Mouse (Mus musculus) MEL (cell line): ENCODE measurements around the gene Dnase1l3. TPM values are rescaled to one million over a fixed set of nuclear protein-coding genes. Genes with fewer than 3 reads are reported as not detected.

ENCODE experiments used
- DNase-seq: peaks from one replicate; pipeline ENCODE4 v3.0.0; 2011; ENCODE audit warnings: low read depth, low spot score
- H3K27ac ChIP-seq: 2 replicates; pipeline ENCODE4 v1.5.1; 2012; ENCODE audit warnings: low read depth, mild to moderate bottlenecking, control low read depth, low read length, moderate library complexity; ENCODE audit not compliant: control insufficient read depth
- H3K27me3 ChIP-seq, 2 experiments: fragments of 150-350 bp in 1 of 2; sonication (generic) in 1 of 2; 2 replicates each; pipeline ENCODE4 v1.6.1; 2012; ENCODE audit warnings: low read length in 2 of 2, mild to moderate bottlenecking in 2 of 2, improper control_type of control experiment in 1 of 2, moderate library complexity in 1 of 2; ENCODE audit not compliant: insufficient read depth in 2 of 2, control insufficient read depth in 1 of 2
- H3K36me3 ChIP-seq, 2 experiments: 2 replicates each; pipeline ENCODE4 v1.6.1; 2012 to 2014; ENCODE audit warnings: low read length in 2 of 2, improper control_type of control experiment in 1 of 2, inconsistent platforms in 1 of 2, mild to moderate bottlenecking in 1 of 2; ENCODE audit not compliant: insufficient read depth in 2 of 2, control insufficient read depth in 1 of 2
- H3K4me1 ChIP-seq, 2 experiments: fragments of 150-350 bp in 1 of 2; sonication (generic) in 1 of 2; 2 replicates each; pipeline ENCODE4 v1.6.1; 2012; ENCODE audit warnings: low read length in 2 of 2, improper control_type of control experiment in 1 of 2, mild to moderate bottlenecking in 1 of 2; ENCODE audit not compliant: insufficient read depth in 2 of 2, control insufficient read depth in 1 of 2
- H3K4me3 ChIP-seq, 2 experiments: fragments of 150-350 bp in 1 of 2; sonication (generic) in 1 of 2; 2 replicates each; pipeline ENCODE4 v1.5.1; 2012; ENCODE audit warnings: low read depth in 2 of 2, low read length in 2 of 2, mild to moderate bottlenecking in 2 of 2, moderate library complexity in 2 of 2, control low read depth in 1 of 2, improper control_type of control experiment in 1 of 2; ENCODE audit not compliant: control insufficient read depth in 1 of 2, insufficient read depth in 1 of 2
- H3K79me2 ChIP-seq: 2 replicates; pipeline ENCODE4 v1.6.1; 2012; ENCODE audit warnings: mild to moderate bottlenecking, low read length, moderate library complexity; ENCODE audit not compliant: control insufficient read depth, poor library complexity, insufficient read depth
- H3K9ac ChIP-seq: 2 replicates; pipeline ENCODE4 v1.6.1; 2012; ENCODE audit warnings: low read depth, mild to moderate bottlenecking, control low read depth, low read length, moderate library complexity; ENCODE audit not compliant: control insufficient read depth, poor library complexity, severe bottlenecking
- H3K9me3 ChIP-seq: fragments of 150-350 bp; sonication (generic); replicated peaks from 2 replicates; pipeline ENCODE4 v1.6.1; 2012; ENCODE audit warnings: mild to moderate bottlenecking, low read length, improper control_type of control experiment, moderate library complexity; ENCODE audit not compliant: insufficient read depth
- BHLHE40 ChIP-seq: IDR thresholded peaks from 2 replicates; pipeline ENCODE4 v1.6.1; 2012; ENCODE audit warnings: low read depth, mild to moderate bottlenecking, inconsistent platforms, low read length, improper control_type of control experiment, borderline replicate concordance
- CHD2 ChIP-seq: IDR thresholded peaks from 2 replicates; pipeline ENCODE4 v1.6.1; 2011; ENCODE audit warnings: low read length, improper control_type of control experiment
- CTCF ChIP-seq, 3 experiments: IDR thresholded peaks in 2 of 3; conservative IDR thresholded peaks in 1 of 3; 2 replicates each; pipeline ENCODE4 v1.5.1; 2011 to 2012; ENCODE audit warnings: low read length in 3 of 3, low read depth in 2 of 3, mild to moderate bottlenecking in 2 of 3, improper control_type of control experiment in 1 of 3, inconsistent platforms in 1 of 3, mixed read lengths in 1 of 3, moderate library complexity in 1 of 3; ENCODE audit not compliant: control insufficient read depth in 1 of 3, insufficient read depth in 1 of 3, poor library complexity in 1 of 3, severe bottlenecking in 1 of 3
- E2F4 ChIP-seq: IDR thresholded peaks from 2 replicates; pipeline ENCODE4 v1.6.1; 2011; ENCODE audit warnings: low read depth, low read length, improper control_type of control experiment, borderline replicate concordance
- EP300 ChIP-seq, 2 experiments: IDR thresholded peaks; 2 replicates each; pipeline ENCODE4 v1.6.1; 2011; ENCODE audit warnings: improper control_type of control experiment in 2 of 2, low read length in 2 of 2, low read depth in 1 of 2, mild to moderate bottlenecking in 1 of 2
- ETS1 ChIP-seq: IDR thresholded peaks from 2 replicates; pipeline ENCODE4 v1.6.1; 2012; ENCODE audit warnings: low read depth, mild to moderate bottlenecking, inconsistent platforms, low read length, improper control_type of control experiment, moderate library complexity
- GABPA ChIP-seq: IDR thresholded peaks from 2 replicates; pipeline ENCODE4 v1.6.1; 2012; ENCODE audit warnings: low read depth, mild to moderate bottlenecking, inconsistent platforms, low read length, improper control_type of control experiment, moderate library complexity
- JUND ChIP-seq: IDR thresholded peaks from 2 replicates; pipeline ENCODE4 v1.6.1; 2011; ENCODE audit warnings: low read depth, mild to moderate bottlenecking, improper control_type of control experiment, low read length
- KAT2A ChIP-seq: conservative IDR thresholded peaks from 2 replicates; pipeline ENCODE4 v1.6.1; 2012; ENCODE audit warnings: low read depth, low read length, improper control_type of control experiment, inconsistent platforms
- MAFK ChIP-seq: IDR thresholded peaks from 2 replicates; pipeline ENCODE4 v1.6.1; 2011; ENCODE audit warnings: low read depth, mild to moderate bottlenecking, low read length, improper control_type of control experiment, borderline replicate concordance
- MAX ChIP-seq: IDR thresholded peaks from 2 replicates; pipeline ENCODE4 v1.6.1; 2011; ENCODE audit warnings: low read length, improper control_type of control experiment
- MEF2A ChIP-seq: IDR thresholded peaks from 2 replicates; pipeline ENCODE4 v1.6.1; 2014; ENCODE audit warnings: low read depth, mild to moderate bottlenecking, inconsistent platforms, low read length, improper control_type of control experiment; ENCODE audit not compliant: poor library complexity, insufficient replicate concordance, severe bottlenecking; ENCODE audit errors: extremely low read depth
- MXI1 ChIP-seq: IDR thresholded peaks from 2 replicates; pipeline ENCODE4 v1.6.1; 2011; ENCODE audit warnings: mild to moderate bottlenecking, low read depth, low read length, improper control_type of control experiment
- MYB ChIP-seq: IDR thresholded peaks from 2 replicates; pipeline ENCODE4 v1.6.1; 2011; ENCODE audit warnings: mild to moderate bottlenecking, low read depth, low read length, improper control_type of control experiment
- MYC ChIP-seq: IDR thresholded peaks from 2 replicates; pipeline ENCODE4 v1.6.1; 2011; ENCODE audit warnings: low read depth, mild to moderate bottlenecking, low read length, improper control_type of control experiment, moderate library complexity
- NELFE ChIP-seq: IDR thresholded peaks from 2 replicates; pipeline ENCODE4 v1.6.1; 2011; ENCODE audit warnings: low read depth, low read length, improper control_type of control experiment
- NRF1 ChIP-seq: IDR thresholded peaks from 2 replicates; pipeline ENCODE4 v1.6.1; 2014; ENCODE audit warnings: low read depth, mild to moderate bottlenecking, inconsistent platforms, low read length, improper control_type of control experiment, moderate library complexity; ENCODE audit not compliant: poor library complexity, insufficient read depth, severe bottlenecking
- POLR2AphosphoS2 ChIP-seq: IDR thresholded peaks from 2 replicates; pipeline ENCODE4 v1.6.1; 2011; ENCODE audit warnings: low read length, improper control_type of control experiment
- POLR2AphosphoS5 ChIP-seq: IDR thresholded peaks from 2 replicates; pipeline ENCODE4 v1.6.1; 2012; ENCODE audit warnings: low read depth, borderline replicate concordance, mild to moderate bottlenecking, inconsistent platforms, low read length, moderate library complexity, mixed read lengths
- RAD21 ChIP-seq: IDR thresholded peaks from 2 replicates; pipeline ENCODE4 v1.6.1; 2011; ENCODE audit warnings: mild to moderate bottlenecking, low read depth, low read length, improper control_type of control experiment
- RCOR1 ChIP-seq: IDR thresholded peaks from 2 replicates; pipeline ENCODE4 v1.6.1; 2012; ENCODE audit warnings: low read depth, mild to moderate bottlenecking, inconsistent platforms, low read length, improper control_type of control experiment
- SIN3A ChIP-seq: IDR thresholded peaks from 2 replicates; pipeline ENCODE4 v1.6.1; 2012; ENCODE audit warnings: low read length, improper control_type of control experiment, inconsistent platforms
- SMC3 ChIP-seq: IDR thresholded peaks from 2 replicates; pipeline ENCODE4 v1.6.1; 2011; ENCODE audit warnings: low read depth, low read length, improper control_type of control experiment
- TAL1 ChIP-seq: IDR thresholded peaks from 2 replicates; pipeline ENCODE4 v1.6.1; 2012; ENCODE audit warnings: mild to moderate bottlenecking, inconsistent platforms, low read length, moderate library complexity, mixed read lengths
- TBP ChIP-seq: IDR thresholded peaks from 2 replicates; pipeline ENCODE4 v1.8.0; 2011; ENCODE audit warnings: low read depth, low read length, improper control_type of control experiment
- TCF12 ChIP-seq: IDR thresholded peaks from 2 replicates; pipeline ENCODE4 v1.6.1; 2014; ENCODE audit warnings: low read depth, mild to moderate bottlenecking, inconsistent platforms, low read length, improper control_type of control experiment, moderate library complexity
- USF1 ChIP-seq: IDR thresholded peaks from 2 replicates; pipeline ENCODE4 v1.6.1; 2014; ENCODE audit warnings: low read depth, mild to moderate bottlenecking, inconsistent platforms, low read length, improper control_type of control experiment, moderate library complexity
- USF2 ChIP-seq, 2 experiments: IDR thresholded peaks; 2 replicates each; pipeline ENCODE4 v1.6.1; 2011 to 2012; ENCODE audit warnings: improper control_type of control experiment in 2 of 2, low read length in 2 of 2, borderline replicate concordance in 1 of 2, inconsistent platforms in 1 of 2, low read depth in 1 of 2, mild to moderate bottlenecking in 1 of 2; ENCODE audit not compliant: insufficient read depth in 1 of 2
- ZC3H11A ChIP-seq: IDR thresholded peaks from 2 replicates; pipeline ENCODE4 v1.6.1; 2012; ENCODE audit warnings: low read depth, mild to moderate bottlenecking, inconsistent platforms, low read length, improper control_type of control experiment
- ZNF384 ChIP-seq: IDR thresholded peaks from 2 replicates; pipeline ENCODE4 v1.6.1; 2012; ENCODE audit warnings: low read depth, mild to moderate bottlenecking, inconsistent platforms, low read length, improper control_type of control experiment
- polyA plus RNA-seq, 2 experiments: library from polyadenylated mRNA; stranded (reverse) in 1 of 2; unstranded in 1 of 2; fragments of >175 nt in 1 of 2; fragments of >200 nt in 1 of 2; gene quantifications; 2 replicates each; pipeline versions ENCODE4 v1.2.1 to v1.2.4; 2012; ENCODE audit warnings: low replicate concordance in 2 of 2, low read depth in 1 of 2; ENCODE audit not compliant: insufficient read length in 2 of 2, insufficient read depth in 1 of 2, missing spikeins in 1 of 2
- total RNA-seq: library from RNA; depleted of rRNA; stranded (reverse); fragments of 300-350 nt; gene quantifications from 2 replicates; pipeline ENCODE4 v1.2.3, GENCODE M21; 2012

Gene Dnase1l3
- total and polyA plus RNA-seq, 3 experiments = not detected

DNA sequence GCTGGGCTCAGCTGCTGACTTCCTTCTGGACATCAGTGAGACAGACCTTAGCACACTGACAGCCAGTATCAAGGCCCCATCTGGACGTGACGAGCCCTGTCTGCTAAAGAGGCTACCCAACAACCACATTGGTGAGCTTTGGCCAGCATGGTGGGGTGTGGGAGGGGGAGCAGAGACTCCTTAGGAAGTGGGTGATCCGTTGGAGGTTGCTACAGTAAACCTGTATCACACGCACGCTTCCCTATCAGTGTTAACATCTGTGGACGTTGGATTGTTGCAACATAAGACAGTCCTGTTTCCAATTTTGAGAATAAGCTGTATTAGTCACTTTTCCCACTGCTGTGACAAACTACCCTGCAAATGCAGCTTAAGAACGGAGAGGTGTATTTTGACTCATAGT lies 65.3 kb downstream of the Dnase1l3 start:
- H3K4me1 ChIP-seq = peaks cover 7 to 13% of the 10 kb centered on the region in 2 experiments; a peak in 3 of 4 replicates
- peak; percentile 36 for DNase-seq
- peak overlapping the region in 1 of 2 experiments; percentile 12; a peak in 1 of 4 replicates for H3K4me3 ChIP-seq
- peaks cover 0 to 2% of the 10 kb centered on the region in 2 experiments; a peak in 1 of 4 replicates for H3K36me3 ChIP-seq
- H3K27me3 ChIP-seq = no peaks in the 10 kb centered on the region
- no peaks in the 10 kb centered on the region for H3K9me3 ChIP-seq
- no peak overlapping the region for H3K9ac ChIP-seq
- H3K79me2 ChIP-seq = no peaks in the 10 kb centered on the region
- no peak for TF ChIP-seq MAFK
- no peak for TF ChIP-seq CTCF (IDR thresholded peaks at IDR 0.05 in 2 of 3, conservative IDR thresholded peaks at IDR 0.05 in 1 of 3; ENCODE audit: control insufficient read depth in 1 of 3, insufficient read depth in 1 of 3, low read depth in 2 of 3, low read length in 3 of 3, poor library complexity in 1 of 3, severe bottlenecking in 1 of 3)
- TF ChIP-seq GABPA = no peak
- 0 out of 2 replicates have a peak, but pooled peaks have one; percentile 30 for TF ChIP-seq ETS1
- TF ChIP-seq MEF2A = no peak
- TF ChIP-seq BHLHE40 = 0 out of 2 replicates have a peak, but pooled peaks have one; percentile 11
- no peak for TF ChIP-seq USF2 (IDR thresholded peaks at IDR 0.05; ENCODE audit: borderline replicate concordance in 1 of 2, insufficient read depth in 1 of 2, low read depth in 1 of 2, low read length in 2 of 2)
- no peak for TF ChIP-seq RCOR1
- no peak for TF ChIP-seq NELFE
- TF ChIP-seq ZC3H11A = no peak
- TF ChIP-seq SMC3 = no peak
- no peak for TF ChIP-seq E2F4
- TF ChIP-seq NRF1 = no peak
- peak; percentile 66; the same call in 1 of the 2 replicates for TF ChIP-seq MYB
- TF ChIP-seq USF1 = no peak
- peak in 1 of 2 experiments; percentile 74; a peak in 2 of 4 replicates for TF ChIP-seq EP300 (IDR thresholded peaks at IDR 0.05; ENCODE audit: low read depth in 1 of 2, low read length in 2 of 2)
- TF ChIP-seq TBP = no peak
- peak overlapping the region; percentile 15; the same call in 1 of the 2 replicates for H3K27ac ChIP-seq

DNA sequence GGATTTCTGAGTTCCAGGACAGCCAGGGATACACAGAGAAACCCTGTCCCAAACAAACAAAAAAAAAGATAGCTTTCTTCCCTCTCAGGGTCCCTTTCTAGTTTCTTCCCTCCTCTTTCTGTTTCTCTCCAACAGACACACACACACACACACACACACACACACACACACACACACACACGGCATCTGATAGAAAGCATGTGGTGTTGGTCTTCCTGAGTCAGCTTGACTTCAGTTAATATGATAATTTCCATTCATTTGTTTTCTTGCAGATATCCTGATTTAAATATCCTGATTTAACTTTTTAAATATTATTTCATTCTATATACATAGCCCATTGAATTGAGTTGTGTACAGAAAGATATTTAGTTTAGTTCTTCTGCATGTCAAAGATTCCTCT lies 66.0 kb downstream of the Dnase1l3 start:
- no peaks in the 10 kb centered on the region for H3K79me2 ChIP-seq
- H3K36me3 ChIP-seq = peaks cover 0 to 2% of the 10 kb centered on the region in 2 experiments; a peak in 1 of 4 replicates
- H3K4me1 ChIP-seq = peaks cover 7 to 13% of the 10 kb centered on the region in 2 experiments; a peak in 3 of 4 replicates
- no peak overlapping the region for H3K4me3 ChIP-seq
- H3K27ac ChIP-seq = no peak overlapping the region
- no peak overlapping the region for H3K9ac ChIP-seq
- no peaks in the 10 kb centered on the region for H3K9me3 ChIP-seq
- peak; percentile 14 for DNase-seq
- H3K27me3 ChIP-seq = no peaks in the 10 kb centered on the region
- TF ChIP-seq MYB (no peak), JUND (no peak), POLR2AphosphoS2 (no peak), POLR2AphosphoS5 (no peak), ETS1 (peak; percentile 52; the same call in 1 of the 2 replicates), MXI1 (peak; percentile 21; the same call in 1 of the 2 replicates), MYC (no peak), USF2 (IDR thresholded peaks at IDR 0.05; ENCODE audit: borderline replicate concordance in 1 of 2, insufficient read depth in 1 of 2, low read depth in 1 of 2, low read length in 2 of 2) (no peak), KAT2A (no peak), CHD2 (no peak), MAX (no peak), RCOR1 (no peak), ZC3H11A (no peak), NRF1 (no peak), GABPA (no peak), ZNF384 (no peak; the same call in 1 of the 2 replicates), USF1 (no peak), TCF12 (0 out of 2 replicates have a peak, but pooled peaks have one; percentile 7), SIN3A (no peak), TAL1 (no peak), RAD21 (no peak)
